Mouse (Mus musculus): ENCODE measurements around the gene Gm8024. TPM values are rescaled to one million over a fixed set of nuclear protein-coding genes. Genes with fewer than 3 reads are reported as not detected.
"Not testable (repeated sequence)": the region's sequence is repeated elsewhere in the genome, so short reads cannot be mapped to it uniquely, and the experiment has no call there.

Gm8024 gene
- total RNA-seq (2021) = not detected in 2 replicates
- long read RNA-seq = 0 reads

GRCm38 (mm10) chr14:42524182-42524581, at the start of gene Gm8024:
Gm8024 (minus strand) TSS chr14:42524282.
- DNase-seq = not testable (repeated sequence)

GRCm38 (mm10) chr14:42543170-42543701, 19.2 kb upstream of the Gm8024 start:
- peak; percentile 11 for DNase-seq

- DNase-seq = not testable (repeated sequence)
These were observed 18.5 kb upstream of the Gm8024 start for GRCm38 (mm10) chr14:42542316-42543169.

GRCm38 (mm10) chr14:42502249-42502648, 21.8 kb downstream of the Gm8024 start, which contains the start of gene Gm8020:
Gm8020 (minus strand) TSS chr14:42502349.
- not testable (repeated sequence) for DNase-seq

Other genes starting within 250 kb of the Gm8024 start
- not detected in 2 replicates for gene Gm9611, start 226.9 kb downstream of the Gm8024 start, total RNA-seq (2021)
- gene Gm7995, start 214.1 kb downstream of the Gm8024 start, total RNA-seq (2021) = not detected in 2 replicates
- gene Gm8005, start 84.6 kb downstream of the Gm8024 start, total RNA-seq (2021) = not detected in 2 replicates
- gene Gm8011, start 60.4 kb downstream of the Gm8024 start, total RNA-seq (2021) = not detected in 2 replicates
- not detected in 2 replicates for gene Gm8020, start 21.9 kb downstream of the Gm8024 start, total RNA-seq (2021)
- gene Gm17124, start 75.6 kb upstream of the Gm8024 start, total RNA-seq (2021) = not detected in 2 replicates
- gene Gm3633, start 117.6 kb upstream of the Gm8024 start, total RNA-seq (2021) = not detected in 2 replicates
- not detected in 2 replicates for gene Gm10378, start 131.7 kb upstream of the Gm8024 start, total RNA-seq (2021)
- gene Gm3015, start 244.5 kb upstream of the Gm8024 start, total RNA-seq (2021) = not detected in 2 replicates